Mouse (Mus musculus) midbrain, embryonic 10.5 days (tissue): ENCODE measurements around the gene Rora. TPM values are rescaled to one million over a fixed set of nuclear protein-coding genes. Genes with fewer than 3 reads are reported as not detected.

ENCODE experiments used
- DNase-seq: peaks from one replicate; pipeline ENCODE4 v3.0.0-alpha.2; 2017; ENCODE audit warnings: low spot score
- H3K27ac ChIP-seq: fragments of 300-500 bp; sonication (generic); replicated peaks from 2 replicates; pipeline ENCODE4 v1.5.1; 2016; ENCODE audit warnings: mild to moderate bottlenecking
- H3K27me3 ChIP-seq: fragments of 300-500 bp; sonication (generic); 2 replicates; pipeline ENCODE4 v1.6.1; 2016; ENCODE audit warnings: low read depth, mild to moderate bottlenecking; ENCODE audit not compliant: poor library complexity, severe bottlenecking
- H3K36me3 ChIP-seq: fragments of 300-500 bp; sonication (generic); 2 replicates; pipeline ENCODE4 v1.6.1; 2016; ENCODE audit warnings: mild to moderate bottlenecking, moderate library complexity
- H3K4me1 ChIP-seq: fragments of 300-500 bp; sonication (generic); 2 replicates; pipeline ENCODE4 v1.6.1; 2016
- H3K4me3 ChIP-seq: fragments of 300-500 bp; sonication (generic); 2 replicates; pipeline ENCODE4 v1.5.1; 2016; ENCODE audit warnings: mild to moderate bottlenecking, moderate library complexity
- H3K9me3 ChIP-seq: fragments of 300-500 bp; sonication (generic); replicated peaks from 2 replicates; pipeline ENCODE4 v1.6.1; 2016; ENCODE audit warnings: mild to moderate bottlenecking
- WGBS: fragments of 180-500 bp; shearing (Covaris S2); methylation state at CpG from one replicate; pipeline ENCODE4 v1.1.7; 2016; 5-methylcytosine and 5-hydroxymethylcytosine counted together
- polyA plus RNA-seq: library from polyadenylated mRNA; unstranded; fragments of >200 nt; fragmentation: Nextera tagmentation; extraction: Ambion mirVana; gene quantifications from 2 replicates; pipeline ENCODE4 v1.2.1, GENCODE M21; 2016

Rora gene
- polyA plus RNA-seq, 1 experiment from 2014 or later: 4.1 TPM

- no peaks in the 10 kb centered on the region for H3K9me3 ChIP-seq
- no peak overlapping the region for H3K27ac ChIP-seq
- H3K36me3 ChIP-seq: no peaks in the 10 kb centered on the region
- no peak for DNase-seq
- peaks cover 42% of the 10 kb centered on the region for H3K4me1 ChIP-seq
- WGBS: 58% methylated on average over 5 of the region's 5 CpGs
- peaks cover 19% of the 10 kb centered on the region for H3K27me3 ChIP-seq
- H3K4me3 ChIP-seq: no peak overlapping the region
Observed at GRCm38 (mm10) chr9:68656076-68656795, 2.6 kb downstream of the Rora start.

DNA sequence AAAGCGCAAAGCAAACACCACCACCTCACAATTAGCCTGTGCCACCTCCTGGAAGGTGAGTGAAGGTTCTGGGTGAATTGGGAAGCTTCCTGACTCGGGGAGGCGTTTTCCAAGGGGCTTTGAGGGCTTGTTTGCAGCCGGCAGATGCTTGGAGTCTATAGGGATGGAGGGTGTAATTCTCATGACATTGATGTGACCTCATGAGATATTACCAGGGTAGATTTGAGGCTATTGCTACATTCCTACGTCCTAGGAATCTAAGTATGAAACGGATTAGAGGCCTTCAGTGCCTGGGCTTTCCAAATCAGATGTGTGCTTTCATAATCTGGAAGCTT lies 3.2 kb downstream of the Rora start:
- WGBS: 48% methylated on average over 6 of the region's 6 CpGs
- Histone ChIP-seq H3K27ac (no peak overlapping the region), H3K4me1 (peaks cover 42% of the 10 kb centered on the region), H3K9me3 (no peaks in the 10 kb centered on the region), H3K4me3 (no peak overlapping the region), H3K36me3 (no peaks in the 10 kb centered on the region), H3K27me3 (peaks cover 19% of the 10 kb centered on the region)
- no peak for DNase-seq

DNA sequence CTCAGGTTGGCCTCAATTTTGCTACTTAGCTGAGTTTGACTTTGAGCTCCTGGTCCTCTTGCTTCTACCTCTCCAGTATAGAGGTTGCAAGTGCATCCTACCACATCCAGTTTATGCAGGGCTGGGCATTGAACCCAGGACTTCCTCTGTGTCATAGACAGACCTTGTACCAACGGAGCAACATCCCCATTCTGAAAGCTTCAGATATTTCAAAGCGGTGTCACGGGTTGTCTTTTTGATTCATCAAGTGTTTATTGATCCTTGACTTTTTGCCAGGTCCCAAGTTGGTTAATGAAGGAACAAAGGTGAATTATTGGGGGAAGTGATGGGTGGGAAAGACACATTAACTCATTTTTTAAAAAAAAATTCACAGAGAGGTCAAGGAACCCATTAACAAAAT lies 17.1 kb downstream of the Rora start:
- Histone ChIP-seq H3K9me3 (no peaks in the 10 kb centered on the region), H3K27ac (no peak overlapping the region)
- WGBS: 90% methylated on average over 3 of the region's 3 CpGs

DNA sequence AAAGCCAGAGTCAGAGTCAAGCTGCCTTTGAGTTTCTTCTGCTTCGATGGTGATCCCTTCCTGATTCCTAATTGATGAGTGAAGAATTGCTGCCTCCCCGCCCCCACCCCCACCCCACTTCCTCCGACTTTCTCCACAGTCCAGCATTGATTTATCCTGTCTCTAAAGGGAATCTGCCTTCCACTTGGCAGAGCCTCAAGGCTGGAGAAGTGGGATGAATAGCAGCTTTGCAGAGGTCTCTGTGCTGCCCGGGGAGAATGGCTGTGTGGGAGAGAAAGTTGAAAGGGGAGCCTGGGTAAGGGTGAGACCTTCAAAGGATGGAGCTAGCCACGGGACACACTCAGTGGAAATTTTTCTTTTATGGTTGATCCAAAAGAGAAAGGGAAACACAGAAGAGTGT lies 18.9 kb downstream of the Rora start:
- Histone ChIP-seq H3K4me3 (no peak overlapping the region), H3K4me1 (peaks cover 21% of the 10 kb centered on the region), H3K9me3 (no peaks in the 10 kb centered on the region), H3K27ac (no peak overlapping the region), H3K27me3 (no peaks in the 10 kb centered on the region), H3K36me3 (no peaks in the 10 kb centered on the region)
- WGBS: 60% methylated on average over 5 of the region's 5 CpGs
- DNase-seq: no peak

More for the DNA sequence above, 17.1 kb downstream of the Rora start:
- DNase-seq: no peak
- Histone ChIP-seq H3K4me1 (peaks cover 21% of the 10 kb centered on the region), H3K4me3 (no peak overlapping the region), H3K27me3 (no peaks in the 10 kb centered on the region), H3K36me3 (no peaks in the 10 kb centered on the region)

DNA sequence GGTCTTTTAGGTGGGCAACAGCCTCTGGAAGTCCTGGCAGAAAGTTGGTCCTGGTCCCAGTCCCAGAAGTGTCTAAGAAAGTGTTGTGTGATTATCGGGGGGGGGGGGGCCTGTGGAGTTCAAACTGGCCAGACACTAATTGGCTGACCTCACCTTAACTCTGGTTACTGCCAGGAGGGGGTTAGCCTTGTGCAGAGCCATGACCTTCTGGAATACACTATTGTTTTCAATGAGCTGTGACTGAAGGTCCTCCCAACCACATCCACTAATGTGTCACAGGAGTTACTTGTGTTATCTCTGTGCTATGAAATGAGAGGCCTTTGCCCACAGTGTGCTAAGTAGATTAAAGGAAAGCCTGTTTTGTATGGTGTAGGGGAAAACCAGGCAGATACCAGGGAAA lies 19.6 kb downstream of the Rora start:
- no peaks in the 10 kb centered on the region for H3K9me3 ChIP-seq
- H3K4me3 ChIP-seq: no peak overlapping the region
- WGBS: 90% methylated on average over 1 of the region's 1 CpGs

GRCm38 (mm10) chr9:68679871-68680374 lies 26.3 kb downstream of the Rora start:
- Histone ChIP-seq H3K36me3 (no peaks in the 10 kb centered on the region), H3K27me3 (no peaks in the 10 kb centered on the region), H3K9me3 (no peaks in the 10 kb centered on the region), H3K4me3 (no peak overlapping the region), H3K27ac (no peak overlapping the region), H3K4me1 (peaks cover 19% of the 10 kb centered on the region)
- DNase-seq: no peak
- WGBS: 92% methylated on average over 12 of the region's 12 CpGs

More for the DNA sequence above, 19.6 kb downstream of the Rora start:
- DNase-seq: no peak
- Histone ChIP-seq H3K36me3 (no peaks in the 10 kb centered on the region), H3K4me1 (peaks cover 21% of the 10 kb centered on the region), H3K27me3 (no peaks in the 10 kb centered on the region), H3K27ac (no peak overlapping the region)

GRCm38 (mm10) chr9:68683938-68684337 lies 30.4 kb downstream of the Rora start:
- peaks cover 47% of the 10 kb centered on the region for H3K4me1 ChIP-seq
- H3K27me3 ChIP-seq: no peaks in the 10 kb centered on the region
- H3K36me3 ChIP-seq: no peaks in the 10 kb centered on the region
- DNase-seq: no peak
- H3K4me3 ChIP-seq: no peak overlapping the region
- WGBS: 35% methylated on average over 3 of the region's 3 CpGs
- H3K9me3 ChIP-seq: no peaks in the 10 kb centered on the region
- H3K27ac ChIP-seq: peak overlapping the region; percentile 58

- no peak for DNase-seq
- H3K27ac ChIP-seq: peak overlapping the region; percentile 58
- H3K4me1 ChIP-seq: peaks cover 47% of the 10 kb centered on the region
- H3K27me3 ChIP-seq: no peaks in the 10 kb centered on the region
- no peak overlapping the region for H3K4me3 ChIP-seq
- H3K9me3 ChIP-seq: no peaks in the 10 kb centered on the region
- no peaks in the 10 kb centered on the region for H3K36me3 ChIP-seq
- WGBS: 31% methylated on average over 5 of the region's 5 CpGs
Observed at GRCm38 (mm10) chr9:68685562-68685961, 32.0 kb downstream of the Rora start.

- no peaks in the 10 kb centered on the region for H3K36me3 ChIP-seq
- H3K27me3 ChIP-seq: no peaks in the 10 kb centered on the region
- WGBS: 36% methylated on average over 10 of the region's 10 CpGs
- no peak overlapping the region for H3K4me3 ChIP-seq
- H3K4me1 ChIP-seq: peaks cover 48% of the 10 kb centered on the region
- DNase-seq: no peak
- peak overlapping the region; percentile 46; the same call in 1 of the 2 replicates for H3K27ac ChIP-seq
- H3K9me3 ChIP-seq: no peaks in the 10 kb centered on the region
Observed at GRCm38 (mm10) chr9:68687251-68687874, 33.8 kb downstream of the Rora start.

- WGBS: 93% methylated on average over 2 of the region's 2 CpGs
- no peak for DNase-seq
- no peaks in the 10 kb centered on the region for H3K36me3 ChIP-seq
- no peak overlapping the region for H3K4me3 ChIP-seq
- no peak overlapping the region for H3K27ac ChIP-seq
- H3K27me3 ChIP-seq: no peaks in the 10 kb centered on the region
- H3K9me3 ChIP-seq: no peaks in the 10 kb centered on the region
- H3K4me1 ChIP-seq: peaks cover 54% of the 10 kb centered on the region
Observed at GRCm38 (mm10) chr9:68688151-68688550, 34.6 kb downstream of the Rora start.

DNA sequence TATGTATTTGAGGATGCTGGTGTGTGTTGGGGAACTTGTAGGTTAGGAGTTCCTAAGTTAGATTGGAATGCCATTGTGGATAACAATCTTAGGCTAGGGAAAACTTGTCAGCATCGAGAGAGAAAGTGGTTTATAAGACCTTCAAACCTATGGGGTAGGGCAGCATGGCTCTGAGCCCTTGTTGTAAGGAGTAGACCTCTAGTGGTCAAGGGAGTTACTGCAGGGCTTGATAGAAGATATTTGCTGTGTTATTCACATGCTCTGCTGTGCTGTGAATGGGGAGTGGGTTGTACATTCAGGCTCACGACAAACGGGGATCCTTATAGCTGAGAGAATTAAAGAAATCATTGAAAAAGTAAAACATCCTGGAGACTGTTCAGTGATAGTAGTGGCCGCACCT lies 35.8 kb downstream of the Rora start:
- H3K4me3 ChIP-seq: no peak overlapping the region
- H3K4me1 ChIP-seq: peaks cover 44% of the 10 kb centered on the region
- WGBS: 38% methylated on average over 4 of the region's 4 CpGs
- H3K36me3 ChIP-seq: no peaks in the 10 kb centered on the region
- H3K27me3 ChIP-seq: no peaks in the 10 kb centered on the region
- DNase-seq: peak; percentile 32
- no peaks in the 10 kb centered on the region for H3K9me3 ChIP-seq
- no peak overlapping the region for H3K27ac ChIP-seq

DNA sequence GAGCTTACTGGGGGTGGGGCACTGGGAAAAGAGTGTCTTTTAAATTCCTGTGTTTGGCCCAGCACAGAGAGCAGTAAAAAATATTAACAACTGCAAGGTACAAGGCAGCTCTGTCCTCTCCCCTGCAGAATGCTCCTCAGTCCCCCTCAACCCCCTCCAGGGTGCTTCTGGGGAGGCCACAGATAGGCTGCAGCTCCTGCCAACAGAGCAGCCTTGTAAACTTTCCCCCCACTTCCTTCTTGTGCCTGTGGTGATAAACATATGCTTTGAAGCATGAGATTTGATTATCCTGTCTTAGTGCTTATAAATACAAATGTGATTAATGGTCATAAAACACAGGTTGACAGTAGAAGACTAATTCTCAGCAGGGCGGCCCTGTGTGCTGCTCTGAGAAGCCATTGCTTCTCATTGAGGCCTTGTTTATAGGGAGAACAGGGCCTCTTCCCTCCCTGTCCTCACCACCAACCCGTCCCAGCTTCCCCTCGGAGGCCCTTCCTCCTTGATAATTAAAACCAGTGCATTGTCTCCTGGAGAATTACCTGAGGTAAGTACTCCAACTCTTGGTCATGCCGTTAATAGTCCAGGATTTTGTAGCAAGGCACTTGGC lies 41.4 kb downstream of the Rora start:
- Histone ChIP-seq H3K4me3 (no peak overlapping the region), H3K4me1 (peaks cover 25% of the 10 kb centered on the region), H3K27me3 (no peaks in the 10 kb centered on the region), H3K36me3 (no peaks in the 10 kb centered on the region), H3K9me3 (no peaks in the 10 kb centered on the region), H3K27ac (no peak overlapping the region)
- DNase-seq: no peak
- 55% methylated on average over 4 of the region's 4 CpGs for WGBS

- WGBS: 65% methylated on average over 16 of the region's 16 CpGs
- H3K27ac ChIP-seq: no peak overlapping the region
Observed at GRCm38 (mm10) chr9:68695496-68695969, 41.9 kb downstream of the Rora start.

More at GRCm38 (mm10) chr9:68695496-68695969, 41.9 kb downstream of the Rora start:
- H3K36me3 ChIP-seq: no peaks in the 10 kb centered on the region
- no peak for DNase-seq
- no peaks in the 10 kb centered on the region for H3K9me3 ChIP-seq
- H3K4me1 ChIP-seq: peaks cover 25% of the 10 kb centered on the region
- H3K4me3 ChIP-seq: no peak overlapping the region
- no peaks in the 10 kb centered on the region for H3K27me3 ChIP-seq
